Mouse (Mus musculus): ENCODE results near the gene 3110018I06Rik. TPM values are rescaled to one million over a fixed set of nuclear protein-coding genes. Genes with fewer than 3 reads are reported as not detected.

3110018I06Rik gene
- polyA plus RNA-seq, 1 experiment from 2014 or later: not detected

DNA sequence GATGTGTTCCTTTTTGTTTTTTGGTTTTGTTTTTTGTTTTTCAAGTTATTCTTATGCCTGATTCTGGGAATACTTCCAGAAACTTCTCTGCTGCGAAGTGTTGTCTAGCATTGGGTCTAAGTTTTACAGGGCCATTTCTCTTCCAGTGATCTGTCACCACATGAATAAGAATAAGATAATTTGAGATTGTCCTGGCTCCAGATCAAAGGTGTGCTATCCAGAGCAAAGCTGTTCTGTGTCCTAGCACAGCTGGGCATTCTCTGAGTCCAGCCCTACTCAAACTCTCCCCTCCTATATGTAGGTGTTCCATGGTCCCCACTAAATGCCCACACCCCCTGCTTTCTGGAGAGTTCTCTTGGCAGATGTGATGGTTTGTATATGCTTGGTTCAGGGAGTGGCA lies 2.9 kb downstream of the 3110018I06Rik start:
- H3K27me3 ChIP-seq (ENCODE audit: control insufficient read depth, insufficient read depth, low read length): no peaks in the 10 kb centered on the region; the same call in 1 of the 2 replicates
- H3K4me1 ChIP-seq (ENCODE audit: control insufficient read depth in 2 of 2, insufficient read depth in 2 of 2, low read length in 2 of 2): no peaks in the 10 kb centered on the region
- no peak overlapping the region for H3K4me2 ChIP-seq (ENCODE audit: low read length)
- H3K36me3 ChIP-seq (ENCODE audit: control insufficient read depth, insufficient read depth, low read length): no peaks in the 10 kb centered on the region
- no peak overlapping the region for H3K9ac ChIP-seq (ENCODE audit: low read length)
- peaks cover 5% of the 10 kb centered on the region; the same call in 1 of the 2 replicates for H3K9me3 ChIP-seq (ENCODE audit: control insufficient read depth, low read length)
- no peak; the same call in 1 of the 2 replicates for ATAC-seq (ENCODE audit: insufficient number of reproducible peaks, insufficient read depth, low FRiP score, low read depth)
- WGBS: 28% methylated on average over 1 of the region's 1 CpGs
- H3K27ac ChIP-seq (replicated peaks in 1 of 2; ENCODE audit: control insufficient read depth in 1 of 2, insufficient read depth in 1 of 2, low read depth in 2 of 2, low read length in 2 of 2): no peak overlapping the region
- H3K4me3 ChIP-seq (ENCODE audit: control insufficient read depth in 1 of 2, insufficient read depth in 1 of 2, low read depth in 1 of 2, low read length in 2 of 2): no peak overlapping the region

DNA sequence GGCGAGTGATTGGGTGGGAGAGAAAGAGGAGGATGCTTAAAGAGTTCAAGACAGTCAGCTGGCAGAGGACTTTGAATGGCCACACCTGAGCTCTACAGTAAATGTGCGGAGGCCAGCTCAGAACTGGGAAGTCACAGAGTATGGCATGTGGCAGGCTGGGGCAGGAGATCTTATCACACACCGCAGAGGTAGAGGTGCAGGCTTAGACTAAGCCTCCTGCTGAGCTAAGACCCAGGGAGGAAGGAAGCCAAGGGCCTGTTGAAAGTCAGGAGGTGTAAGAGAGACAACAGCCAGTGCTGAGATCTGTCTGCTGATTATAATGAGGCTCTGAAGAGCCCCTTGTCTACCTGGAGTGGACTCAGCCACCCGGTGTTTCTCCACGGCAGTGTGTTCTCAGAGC lies 8.5 kb downstream of the 3110018I06Rik start:
- no peak overlapping the region for H3K9ac ChIP-seq (ENCODE audit: low read length)
- no peak overlapping the region for H3K4me2 ChIP-seq (ENCODE audit: low read length)
- no peaks in the 10 kb centered on the region for H3K36me3 ChIP-seq (ENCODE audit: control insufficient read depth, insufficient read depth, low read length)
- H3K27ac ChIP-seq (replicated peaks in 1 of 2; ENCODE audit: control insufficient read depth in 1 of 2, insufficient read depth in 1 of 2, low read depth in 2 of 2, low read length in 2 of 2): no peak overlapping the region
- H3K4me3 ChIP-seq (ENCODE audit: control insufficient read depth in 1 of 2, insufficient read depth in 1 of 2, low read depth in 1 of 2, low read length in 2 of 2): no peak overlapping the region
- WGBS: 44% methylated on average over 5 of the region's 5 CpGs
- no peak for ATAC-seq (ENCODE audit: insufficient number of reproducible peaks, insufficient read depth, low FRiP score, low read depth)
- no peaks in the 10 kb centered on the region; the same call in 1 of the 2 replicates for H3K27me3 ChIP-seq (ENCODE audit: control insufficient read depth, insufficient read depth, low read length)
- no peaks in the 10 kb centered on the region for H3K4me1 ChIP-seq (ENCODE audit: control insufficient read depth in 2 of 2, insufficient read depth in 2 of 2, low read length in 2 of 2)
- H3K9me3 ChIP-seq (ENCODE audit: control insufficient read depth, low read length): no peaks in the 10 kb centered on the region

DNA sequence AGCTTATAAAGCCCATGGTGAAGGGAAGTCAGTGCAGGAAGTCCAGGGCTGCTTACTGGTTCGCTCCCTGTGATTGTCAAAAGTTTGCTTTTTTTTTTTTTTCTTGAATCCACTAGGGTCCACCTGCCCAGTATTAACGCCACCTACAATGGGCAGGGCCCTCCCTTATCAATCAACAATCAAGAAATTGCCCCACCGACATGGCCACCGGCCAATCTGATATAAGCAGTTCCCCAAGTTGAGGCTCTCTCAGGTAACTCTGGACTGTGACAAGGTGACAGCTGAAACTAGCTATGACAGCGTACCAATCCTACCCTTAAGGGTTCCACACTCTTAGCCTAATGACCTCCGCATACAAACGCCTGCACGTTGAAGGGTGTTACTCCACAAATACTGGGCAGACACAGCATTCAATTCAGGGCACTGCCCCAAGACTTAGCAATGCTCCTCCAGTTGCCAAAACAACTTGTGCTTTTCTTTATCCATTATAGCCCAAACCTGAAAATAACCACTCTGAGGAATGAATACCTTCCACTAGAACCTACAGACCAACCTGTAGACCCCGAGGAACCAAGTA lies 21.3 kb downstream of the 3110018I06Rik start:
- no peaks in the 10 kb centered on the region for H3K36me3 ChIP-seq (ENCODE audit: control insufficient read depth, insufficient read depth, low read length)
- H3K4me1 ChIP-seq (ENCODE audit: control insufficient read depth in 2 of 2, insufficient read depth in 2 of 2, low read length in 2 of 2): no peaks in the 10 kb centered on the region
- H3K9me3 ChIP-seq (ENCODE audit: control insufficient read depth, low read length): no peaks in the 10 kb centered on the region
- H3K9ac ChIP-seq (ENCODE audit: low read length): no peak overlapping the region
- no peak overlapping the region for H3K4me2 ChIP-seq (ENCODE audit: low read length)
- H3K27me3 ChIP-seq (ENCODE audit: control insufficient read depth, insufficient read depth, low read length): no peaks in the 10 kb centered on the region
- WGBS: 79% methylated on average over 9 of the region's 9 CpGs
- no peak overlapping the region for H3K27ac ChIP-seq (replicated peaks in 1 of 2; ENCODE audit: control insufficient read depth in 1 of 2, insufficient read depth in 1 of 2, low read depth in 2 of 2, low read length in 2 of 2)
- no peak overlapping the region for H3K4me3 ChIP-seq (ENCODE audit: control insufficient read depth in 1 of 2, insufficient read depth in 1 of 2, low read depth in 1 of 2, low read length in 2 of 2)
- ATAC-seq (ENCODE audit: insufficient number of reproducible peaks, insufficient read depth, low FRiP score, low read depth): no peak

DNA sequence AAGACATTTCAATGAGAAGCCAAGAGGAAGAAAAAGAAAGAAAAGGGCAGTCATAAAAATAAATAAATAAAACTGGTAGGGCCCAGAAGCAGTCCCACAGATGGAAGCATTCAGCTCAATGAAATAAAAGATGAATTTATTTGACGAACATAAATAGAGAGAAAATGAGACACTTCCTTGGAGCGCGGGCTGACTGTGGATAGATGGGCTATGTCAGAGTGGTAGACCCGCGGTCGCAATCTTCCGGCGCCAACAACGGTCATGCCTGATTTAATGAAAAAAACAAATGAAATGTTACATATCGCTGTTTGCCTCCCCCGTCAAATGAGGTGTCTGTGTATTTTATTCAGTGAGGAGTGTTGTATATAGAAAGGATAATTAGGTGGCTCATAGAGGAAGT lies 22.7 kb downstream of the 3110018I06Rik start:
- Histone ChIP-seq H3K4me2 (ENCODE audit: low read length) (no peak overlapping the region), H3K9ac (ENCODE audit: low read length) (no peak overlapping the region), H3K9me3 (ENCODE audit: control insufficient read depth, low read length) (no peaks in the 10 kb centered on the region), H3K36me3 (ENCODE audit: control insufficient read depth, insufficient read depth, low read length) (no peaks in the 10 kb centered on the region), H3K4me1 (ENCODE audit: control insufficient read depth in 2 of 2, insufficient read depth in 2 of 2, low read length in 2 of 2) (no peaks in the 10 kb centered on the region), H3K27me3 (ENCODE audit: control insufficient read depth, insufficient read depth, low read length) (no peaks in the 10 kb centered on the region), H3K27ac (replicated peaks in 1 of 2; ENCODE audit: control insufficient read depth in 1 of 2, insufficient read depth in 1 of 2, low read depth in 2 of 2, low read length in 2 of 2) (no peak overlapping the region), H3K4me3 (ENCODE audit: control insufficient read depth in 1 of 2, insufficient read depth in 1 of 2, low read depth in 1 of 2, low read length in 2 of 2) (no peak overlapping the region)
- ATAC-seq (ENCODE audit: insufficient number of reproducible peaks, insufficient read depth, low FRiP score, low read depth): no peak
- 95% methylated on average over 11 of the region's 11 CpGs for WGBS

DNA sequence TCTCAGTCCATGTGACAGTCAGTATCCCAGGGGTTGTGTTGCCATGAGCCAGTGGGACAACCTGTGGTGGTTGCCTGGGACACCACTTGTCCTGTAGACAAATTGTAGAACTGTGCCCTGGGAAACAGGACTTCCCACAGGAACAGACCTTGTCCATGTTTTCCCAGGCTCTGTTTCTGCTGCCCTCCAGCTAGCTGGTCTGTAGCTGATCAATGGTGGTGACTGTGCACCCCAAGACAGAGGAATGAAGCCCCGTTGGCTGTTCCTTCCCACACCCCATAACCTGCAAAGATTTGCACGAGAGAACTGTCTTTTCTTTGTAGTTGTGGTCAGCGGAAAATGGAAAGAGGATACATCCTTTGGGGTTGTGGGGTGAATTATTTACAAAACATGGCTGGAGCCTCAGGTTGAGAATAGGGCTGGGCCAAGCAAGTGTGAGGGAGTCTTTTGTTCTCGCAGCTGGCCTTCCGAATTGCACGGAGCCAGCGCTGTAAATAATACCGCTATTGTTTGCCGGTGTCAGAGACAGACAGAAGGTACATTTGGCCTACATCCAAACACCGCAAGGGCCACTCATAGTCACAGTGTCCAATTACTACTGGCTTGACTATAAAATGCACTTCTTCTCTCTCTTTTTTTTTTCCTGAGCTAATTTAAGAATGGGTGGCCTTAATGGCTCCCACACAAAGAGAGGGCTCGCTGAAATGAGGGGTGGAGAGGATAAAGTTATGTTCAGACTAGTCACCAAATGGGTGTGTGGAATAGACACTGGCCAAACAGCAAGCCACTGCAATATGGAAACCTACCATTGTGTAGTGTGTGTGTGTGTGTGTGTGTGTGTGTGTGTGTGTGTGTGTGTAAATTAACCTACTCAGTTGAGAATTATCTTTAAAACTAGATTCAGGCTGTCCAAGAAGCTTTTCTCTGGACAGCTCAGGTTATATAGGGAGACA lies 28.1 kb downstream of the 3110018I06Rik start:
- H3K4me1 ChIP-seq (ENCODE audit: control insufficient read depth in 2 of 2, insufficient read depth in 2 of 2, low read length in 2 of 2): peaks cover 0 to 2% of the 10 kb centered on the region in 2 experiments; a peak in 1 of 4 replicates
- H3K9me3 ChIP-seq (ENCODE audit: control insufficient read depth, low read length): no peaks in the 10 kb centered on the region
- H3K4me2 ChIP-seq (ENCODE audit: low read length): no peak overlapping the region
- 0 out of 2 replicates have a peak, but pooled peaks cover 4% of the 10 kb centered on the region for H3K27me3 ChIP-seq (ENCODE audit: control insufficient read depth, insufficient read depth, low read length)
- H3K27ac ChIP-seq (replicated peaks in 1 of 2; ENCODE audit: control insufficient read depth in 1 of 2, insufficient read depth in 1 of 2, low read depth in 2 of 2, low read length in 2 of 2): no peak overlapping the region
- ATAC-seq (ENCODE audit: insufficient number of reproducible peaks, insufficient read depth, low FRiP score, low read depth): no peak
- no peak overlapping the region for H3K4me3 ChIP-seq (ENCODE audit: control insufficient read depth in 1 of 2, insufficient read depth in 1 of 2, low read depth in 1 of 2, low read length in 2 of 2)
- H3K36me3 ChIP-seq (ENCODE audit: control insufficient read depth, insufficient read depth, low read length): no peaks in the 10 kb centered on the region
- WGBS: 70% methylated on average over 11 of the region's 11 CpGs
- H3K9ac ChIP-seq (ENCODE audit: low read length): no peak overlapping the region

DNA sequence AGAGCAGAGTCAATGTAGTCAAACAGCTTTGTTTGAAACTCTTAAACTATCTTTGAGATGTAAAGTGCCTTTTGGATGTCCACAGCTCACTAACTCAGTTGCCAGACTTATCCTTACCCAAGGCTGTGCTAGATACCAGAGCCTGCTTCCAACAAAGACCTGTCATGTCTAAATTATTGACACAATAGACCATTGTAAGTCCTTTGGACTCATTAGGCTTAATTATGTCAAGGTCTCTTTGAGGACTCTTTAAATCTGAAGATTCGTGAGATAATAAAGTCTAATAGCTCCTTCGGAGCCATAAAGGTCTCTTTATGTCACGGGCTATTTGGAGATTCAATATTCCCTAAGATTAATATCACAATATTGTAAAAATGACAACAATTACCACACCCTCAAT lies 32.5 kb downstream of the 3110018I06Rik start:
- Histone ChIP-seq H3K27me3 (ENCODE audit: control insufficient read depth, insufficient read depth, low read length) (0 out of 2 replicates have a peak, but pooled peaks cover 4% of the 10 kb centered on the region), H3K9ac (ENCODE audit: low read length) (no peak overlapping the region), H3K27ac (replicated peaks in 1 of 2; ENCODE audit: control insufficient read depth in 1 of 2, insufficient read depth in 1 of 2, low read depth in 2 of 2, low read length in 2 of 2) (no peak overlapping the region), H3K4me2 (ENCODE audit: low read length) (no peak overlapping the region), H3K9me3 (ENCODE audit: control insufficient read depth, low read length) (no peaks in the 10 kb centered on the region), H3K36me3 (ENCODE audit: control insufficient read depth, insufficient read depth, low read length) (no peaks in the 10 kb centered on the region), H3K4me1 (ENCODE audit: control insufficient read depth in 2 of 2, insufficient read depth in 2 of 2, low read length in 2 of 2) (peaks cover 0 to 2% of the 10 kb centered on the region in 2 experiments; a peak in 1 of 4 replicates), H3K4me3 (ENCODE audit: control insufficient read depth in 1 of 2, insufficient read depth in 1 of 2, low read depth in 1 of 2, low read length in 2 of 2) (no peak overlapping the region)
- ATAC-seq (ENCODE audit: insufficient number of reproducible peaks, insufficient read depth, low FRiP score, low read depth): no peak
- 91% methylated on average over 3 of the region's 3 CpGs for WGBS

DNA sequence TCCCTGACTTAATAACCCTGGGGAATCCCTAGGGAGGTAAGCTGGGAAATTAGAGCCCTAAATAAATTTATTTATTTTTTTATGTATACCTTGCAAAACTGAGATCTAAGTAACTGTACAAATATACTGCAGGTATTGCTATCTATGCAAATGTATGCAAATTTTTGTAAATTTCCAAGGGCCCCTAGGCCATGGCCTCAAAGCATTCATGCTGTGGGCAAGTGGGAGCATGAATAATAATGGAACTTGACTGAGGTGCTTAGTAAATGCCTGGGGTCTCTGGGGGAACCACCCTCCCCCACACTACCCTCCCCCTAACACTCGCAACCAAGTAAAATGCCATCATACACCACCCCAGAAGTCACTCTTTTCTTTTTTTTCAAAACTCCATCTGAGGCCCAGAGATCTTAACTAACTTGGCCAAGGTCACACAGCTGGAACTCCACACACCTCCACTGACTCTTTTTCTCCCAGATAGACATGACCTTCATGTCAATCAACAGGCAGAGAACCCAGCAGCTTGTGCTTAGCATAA lies 40.0 kb downstream of the 3110018I06Rik start:
- Histone ChIP-seq H3K4me1 (ENCODE audit: control insufficient read depth in 2 of 2, insufficient read depth in 2 of 2, low read length in 2 of 2) (no peaks in the 10 kb centered on the region), H3K27me3 (ENCODE audit: control insufficient read depth, insufficient read depth, low read length) (no peaks in the 10 kb centered on the region), H3K9me3 (ENCODE audit: control insufficient read depth, low read length) (no peaks in the 10 kb centered on the region), H3K4me2 (ENCODE audit: low read length) (no peak overlapping the region), H3K4me3 (ENCODE audit: control insufficient read depth in 1 of 2, insufficient read depth in 1 of 2, low read depth in 1 of 2, low read length in 2 of 2) (no peak overlapping the region), H3K36me3 (ENCODE audit: control insufficient read depth, insufficient read depth, low read length) (no peaks in the 10 kb centered on the region), H3K9ac (ENCODE audit: low read length) (no peak overlapping the region), H3K27ac (replicated peaks in 1 of 2; ENCODE audit: control insufficient read depth in 1 of 2, insufficient read depth in 1 of 2, low read depth in 2 of 2, low read length in 2 of 2) (no peak overlapping the region)
- ATAC-seq (ENCODE audit: insufficient number of reproducible peaks, insufficient read depth, low FRiP score, low read depth): no peak
- WGBS: 73% methylated on average over 1 of the region's 1 CpGs
